Mouse (Mus musculus) kidney, embryonic 14.5 days (tissue): ENCODE data around the gene Epha2. TPM values are rescaled to one million over a fixed set of nuclear protein-coding genes. Genes with fewer than 3 reads are reported as not detected.

Source experiments
- ATAC-seq: fragments of 200-750 bp; cut with Nextera tagmentation; 2 replicates; pipeline ENCODE4 v1.8.0; 2017; ENCODE audit warnings: moderate number of reproducible peaks, mild to moderate bottlenecking, moderate TSS enrichment, moderate library complexity; ENCODE audit not compliant: low FRiP score, low TSS enrichment
- H3K27ac ChIP-seq: fragments of 300-500 bp; sonication (generic); 2 replicates; pipeline ENCODE4 v1.5.1; 2014; ENCODE audit warnings: low read depth, mild to moderate bottlenecking, low read length, moderate library complexity, mixed read lengths
- H3K27me3 ChIP-seq: fragments of 300-500 bp; sonication (generic); 2 replicates; pipeline ENCODE4 v1.6.1; 2014; ENCODE audit warnings: mild to moderate bottlenecking, low read length; ENCODE audit not compliant: control insufficient read depth, insufficient read depth
- H3K36me3 ChIP-seq: fragments of 300-500 bp; sonication (generic); 2 replicates; pipeline ENCODE4 v1.6.1; 2014; ENCODE audit warnings: low read length, mixed read lengths; ENCODE audit not compliant: control insufficient read depth, insufficient read depth
- H3K4me1 ChIP-seq: fragments of 300-500 bp; sonication (generic); 2 replicates; pipeline ENCODE4 v1.6.1; 2014; ENCODE audit warnings: low read length, mixed read lengths; ENCODE audit not compliant: control insufficient read depth, insufficient read depth
- H3K4me2 ChIP-seq: fragments of 300-500 bp; sonication (generic); replicated peaks from 2 replicates; pipeline ENCODE4 v1.6.1; 2014; ENCODE audit warnings: low read depth, mild to moderate bottlenecking, low read length
- H3K4me3 ChIP-seq: fragments of 300-500 bp; sonication (generic); 2 replicates; pipeline ENCODE4 v1.5.1; 2014; ENCODE audit warnings: mild to moderate bottlenecking, low read length
- H3K9ac ChIP-seq: fragments of 300-500 bp; sonication (generic); 2 replicates; pipeline ENCODE4 v1.6.1; 2014; ENCODE audit warnings: low read depth, mild to moderate bottlenecking, low read length, moderate library complexity
- H3K9me3 ChIP-seq: fragments of 300-500 bp; sonication (generic); 2 replicates; pipeline ENCODE4 v1.6.1; 2016; ENCODE audit warnings: low read length; ENCODE audit not compliant: control insufficient read depth
- WGBS: fragments of 180-500 bp; shearing (Covaris S2); extraction: QIAGEN DNeasy Blood & Tissue Kit; methylation state at CpG from one replicate; pipeline ENCODE4 v1.1.7; 2014; 5-methylcytosine and 5-hydroxymethylcytosine counted together
- polyA plus RNA-seq: library from polyadenylated mRNA; unstranded; fragments of >200 nt; fragmentation: Nextera tagmentation; extraction: Ambion mirVana; gene quantifications from 2 replicates; pipeline ENCODE4 v1.2.1, GENCODE M21; 2014

Gene Epha2
- polyA plus RNA-seq, 1 experiment from 2014 or later = 3.9 TPM

DNA sequence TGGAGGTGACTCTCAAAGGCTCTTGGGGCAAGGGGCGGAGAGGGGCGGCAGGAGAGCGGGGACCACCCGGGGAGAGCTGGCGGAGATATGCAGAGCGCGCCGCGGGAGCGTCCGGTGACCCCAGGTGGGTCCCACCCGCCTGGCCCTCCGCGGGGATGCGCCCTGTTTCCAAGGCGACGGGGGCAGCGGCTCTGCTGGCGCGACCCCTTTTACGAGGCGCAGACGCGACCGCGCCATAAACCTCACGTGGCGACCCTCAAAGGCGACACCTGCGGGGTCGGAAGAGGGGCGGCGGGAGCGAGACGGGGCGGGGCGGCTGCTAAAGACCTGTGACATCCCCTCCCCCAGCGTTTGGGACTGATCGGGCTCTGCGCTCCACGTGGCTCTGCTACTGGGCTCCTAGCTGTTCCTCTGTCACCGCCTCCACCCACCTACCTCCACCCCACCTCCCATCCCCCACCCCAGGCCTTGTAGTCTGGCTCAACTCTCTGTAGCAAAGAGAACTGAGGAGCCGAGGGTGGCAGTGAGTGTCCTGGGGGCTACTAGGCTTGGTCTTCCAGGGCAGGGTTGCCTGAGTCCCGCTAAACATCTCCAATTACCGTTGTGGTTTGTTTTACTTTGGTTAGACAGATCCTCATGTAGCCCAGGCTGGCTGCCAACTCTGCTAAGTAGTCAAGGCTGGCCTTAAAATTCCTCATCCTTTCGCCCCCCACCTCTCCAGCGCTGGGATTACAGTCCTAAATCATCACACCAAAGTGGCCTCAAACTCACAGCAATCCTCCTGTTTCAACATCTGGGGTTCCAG is 9.3 kb upstream of the Epha2 start:
- Histone ChIP-seq H3K4me1 (peaks cover 29% of the 10 kb centered on the region), H3K36me3 (no peaks in the 10 kb centered on the region), H3K9ac (peak overlapping the region; percentile 56), H3K4me3 (peak overlapping the region; percentile 38), H3K27me3 (peaks cover 15% of the 10 kb centered on the region), H3K4me2 (peak overlapping the region; percentile 73), H3K9me3 (no peaks in the 10 kb centered on the region), H3K27ac (no peak overlapping the region)
- ATAC-seq = peak; percentile 22; the same call in 1 of the 2 replicates
- 1% methylated on average over 37 of the region's 47 CpGs for WGBS

DNA sequence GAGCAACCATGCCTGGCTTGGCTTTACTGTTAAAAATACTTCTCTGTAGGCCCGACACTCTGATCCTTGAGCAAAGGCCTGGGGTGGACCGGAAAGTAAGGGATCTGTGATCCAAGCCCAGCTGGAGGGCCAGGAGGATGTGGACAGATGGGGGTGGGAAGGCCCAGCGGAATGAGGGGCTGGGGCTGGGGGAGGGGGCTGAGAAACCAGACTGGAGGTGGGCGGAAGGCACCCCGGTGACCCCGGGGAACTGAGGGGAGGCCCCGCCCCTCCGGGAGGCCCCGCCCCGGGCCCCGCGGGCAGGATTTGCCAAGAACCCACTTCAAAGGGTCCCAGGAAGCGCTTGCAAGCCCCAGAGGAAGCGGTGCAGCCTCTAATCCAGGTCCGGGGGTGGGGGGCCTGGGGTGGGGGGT is 5.3 kb upstream of the Epha2 start:
- peak; percentile 16; the same call in 1 of the 2 replicates for ATAC-seq
- H3K9ac ChIP-seq = no peak overlapping the region

DNA sequence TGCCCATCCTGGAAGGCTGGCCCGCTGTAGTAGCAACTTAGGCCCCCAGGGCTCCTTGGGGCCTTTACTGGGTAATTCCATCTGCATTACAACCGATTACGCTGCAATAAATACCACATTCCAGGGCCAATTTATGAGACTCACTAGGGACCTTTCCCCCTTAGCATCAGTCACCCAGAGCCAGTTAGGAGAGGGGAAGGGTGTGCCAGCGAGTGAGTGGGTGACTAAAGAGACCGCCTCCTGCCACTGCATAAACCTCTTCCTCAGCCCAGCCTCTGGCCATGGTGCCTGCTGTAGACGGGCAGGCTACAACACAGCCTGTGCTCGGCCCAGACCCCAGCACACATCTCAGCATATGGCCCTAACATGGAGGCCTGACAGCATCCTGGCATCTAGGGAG is 3.1 kb upstream of the Epha2 start:
- no peak for ATAC-seq
- WGBS = 29% methylated on average over 7 of the region's 7 CpGs
- H3K27me3 ChIP-seq = peaks cover 13% of the 10 kb centered on the region

More for the DNA sequence above, 5.3 kb upstream of the Epha2 start:
- peak overlapping the region; percentile 25; the same call in 1 of the 2 replicates for H3K4me2 ChIP-seq
- WGBS = 4% methylated on average over 10 of the region's 15 CpGs
- no peaks in the 10 kb centered on the region for H3K36me3 ChIP-seq
- peak overlapping the region; percentile 6; the same call in 1 of the 2 replicates for H3K4me3 ChIP-seq
- peaks cover 28% of the 10 kb centered on the region for H3K4me1 ChIP-seq
- no peak overlapping the region for H3K27ac ChIP-seq
- peaks cover 28% of the 10 kb centered on the region for H3K27me3 ChIP-seq
- no peaks in the 10 kb centered on the region for H3K9me3 ChIP-seq

DNA sequence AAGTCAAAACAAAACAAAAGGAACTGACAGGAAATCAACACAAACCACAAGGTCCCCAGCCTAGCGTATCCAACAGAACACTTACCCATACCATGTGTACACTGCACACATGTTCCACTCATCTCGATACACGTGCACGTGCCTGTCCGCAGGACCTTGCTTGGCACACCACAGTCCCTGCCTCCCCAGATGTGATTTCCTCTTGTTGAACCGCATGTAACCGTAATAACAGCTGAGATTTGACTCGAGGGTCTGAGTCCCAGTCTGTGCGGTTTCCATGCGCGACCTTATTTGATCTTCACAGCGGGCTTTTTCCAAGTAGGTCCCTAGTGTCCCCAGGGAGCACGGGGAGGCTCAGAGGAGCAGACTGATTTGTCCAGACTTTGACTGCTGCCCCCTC is 1.7 kb upstream of the Epha2 start:
- no peaks in the 10 kb centered on the region for H3K9me3 ChIP-seq
- H3K4me3 ChIP-seq = no peak overlapping the region
- no peak overlapping the region for H3K27ac ChIP-seq
- H3K4me2 ChIP-seq = no peak overlapping the region
- no peak overlapping the region for H3K9ac ChIP-seq
- ATAC-seq = no peak
- peaks cover 13% of the 10 kb centered on the region for H3K27me3 ChIP-seq
- H3K4me1 ChIP-seq = peaks cover 38% of the 10 kb centered on the region
- no peaks in the 10 kb centered on the region for H3K36me3 ChIP-seq
- 57% methylated on average over 13 of the region's 13 CpGs for WGBS

More for the DNA sequence above, 3.1 kb upstream of the Epha2 start:
- no peak overlapping the region for H3K4me2 ChIP-seq
- no peak overlapping the region for H3K4me3 ChIP-seq
- H3K9me3 ChIP-seq = no peaks in the 10 kb centered on the region
- peaks cover 29% of the 10 kb centered on the region for H3K4me1 ChIP-seq
- H3K27ac ChIP-seq = no peak overlapping the region
- H3K36me3 ChIP-seq = no peaks in the 10 kb centered on the region
- no peak overlapping the region for H3K9ac ChIP-seq

DNA sequence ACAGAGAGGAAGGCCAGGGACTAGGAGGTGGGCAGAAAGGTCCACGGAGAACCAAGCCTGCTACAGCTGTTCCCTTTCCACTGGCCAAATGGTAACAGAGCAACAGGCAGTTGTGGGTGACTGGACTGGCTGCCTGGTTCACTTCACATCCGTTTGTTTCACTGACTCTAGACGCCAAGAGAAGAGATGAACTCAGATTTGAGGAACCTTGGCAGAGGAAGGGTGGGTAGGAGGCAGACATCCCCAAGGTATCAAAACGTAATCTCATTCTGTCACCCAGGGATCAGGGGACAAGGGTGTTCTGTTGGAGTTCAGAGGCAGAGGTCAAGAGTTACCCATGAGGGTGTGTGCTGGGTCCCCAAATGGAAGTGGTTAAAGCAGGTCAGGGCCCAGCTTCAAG is 844 bp upstream of the Epha2 start:
- no peak overlapping the region for H3K27ac ChIP-seq
- no peak overlapping the region for H3K4me2 ChIP-seq
- WGBS = 36% methylated on average over 4 of the region's 4 CpGs
- H3K9me3 ChIP-seq = no peaks in the 10 kb centered on the region
- no peak for ATAC-seq
- H3K4me3 ChIP-seq = no peak overlapping the region
- H3K9ac ChIP-seq = no peak overlapping the region
- peaks cover 39% of the 10 kb centered on the region for H3K4me1 ChIP-seq
- no peaks in the 10 kb centered on the region for H3K36me3 ChIP-seq
- H3K27me3 ChIP-seq = peaks cover 13% of the 10 kb centered on the region

DNA sequence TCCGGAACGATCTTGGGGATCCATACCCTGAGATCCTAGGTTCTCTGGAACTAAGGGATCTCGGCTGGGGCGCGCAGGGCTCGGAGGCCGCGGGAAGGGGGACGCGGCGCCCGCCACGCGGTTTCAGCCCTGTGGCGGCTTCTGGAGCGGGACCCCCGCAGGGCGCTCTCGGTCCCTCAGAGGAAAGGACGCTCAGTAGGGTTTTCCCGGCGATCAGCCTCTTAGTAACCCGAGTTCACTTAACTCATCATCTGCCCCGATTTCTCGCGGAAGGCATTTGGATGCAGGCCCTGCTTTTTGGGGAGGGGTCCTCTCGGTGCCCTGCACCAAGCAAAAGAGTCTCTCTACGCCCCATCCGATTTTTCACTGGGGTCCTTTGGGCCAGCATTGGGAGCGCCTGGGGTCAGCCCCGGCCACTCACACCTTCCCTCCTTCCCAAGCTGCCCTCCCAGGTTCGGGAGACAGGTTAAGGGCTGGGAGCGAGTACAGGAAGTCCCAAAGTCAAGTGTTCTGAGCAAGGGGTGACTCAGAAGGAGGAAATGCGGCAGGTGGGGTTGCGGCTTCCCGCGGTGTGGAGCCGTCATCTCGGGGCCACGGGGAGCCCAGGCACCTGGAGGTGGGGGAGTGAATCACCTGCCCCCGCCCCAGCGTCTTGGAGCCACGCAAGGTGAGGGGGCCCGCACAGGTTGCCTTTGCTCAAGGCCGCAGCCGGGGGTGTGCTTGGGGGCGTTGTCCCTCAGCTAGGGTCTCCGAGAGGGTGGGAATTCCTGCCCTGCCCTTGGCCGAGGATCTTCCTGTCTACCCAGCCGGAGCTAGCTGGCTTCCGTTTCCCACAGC is 769 bp downstream of the Epha2 start:
- peaks cover 13% of the 10 kb centered on the region for H3K27me3 ChIP-seq
- no peaks in the 10 kb centered on the region for H3K36me3 ChIP-seq
- peak overlapping the region; percentile 76 for H3K9ac ChIP-seq
- no peak for ATAC-seq
- H3K4me2 ChIP-seq = peak overlapping the region; percentile 84
- peaks cover 46% of the 10 kb centered on the region for H3K4me1 ChIP-seq
- peak overlapping the region; percentile 67 for H3K4me3 ChIP-seq
- 1% methylated on average over 51 of the region's 51 CpGs for WGBS
- no peaks in the 10 kb centered on the region for H3K9me3 ChIP-seq
- no peak overlapping the region for H3K27ac ChIP-seq

DNA sequence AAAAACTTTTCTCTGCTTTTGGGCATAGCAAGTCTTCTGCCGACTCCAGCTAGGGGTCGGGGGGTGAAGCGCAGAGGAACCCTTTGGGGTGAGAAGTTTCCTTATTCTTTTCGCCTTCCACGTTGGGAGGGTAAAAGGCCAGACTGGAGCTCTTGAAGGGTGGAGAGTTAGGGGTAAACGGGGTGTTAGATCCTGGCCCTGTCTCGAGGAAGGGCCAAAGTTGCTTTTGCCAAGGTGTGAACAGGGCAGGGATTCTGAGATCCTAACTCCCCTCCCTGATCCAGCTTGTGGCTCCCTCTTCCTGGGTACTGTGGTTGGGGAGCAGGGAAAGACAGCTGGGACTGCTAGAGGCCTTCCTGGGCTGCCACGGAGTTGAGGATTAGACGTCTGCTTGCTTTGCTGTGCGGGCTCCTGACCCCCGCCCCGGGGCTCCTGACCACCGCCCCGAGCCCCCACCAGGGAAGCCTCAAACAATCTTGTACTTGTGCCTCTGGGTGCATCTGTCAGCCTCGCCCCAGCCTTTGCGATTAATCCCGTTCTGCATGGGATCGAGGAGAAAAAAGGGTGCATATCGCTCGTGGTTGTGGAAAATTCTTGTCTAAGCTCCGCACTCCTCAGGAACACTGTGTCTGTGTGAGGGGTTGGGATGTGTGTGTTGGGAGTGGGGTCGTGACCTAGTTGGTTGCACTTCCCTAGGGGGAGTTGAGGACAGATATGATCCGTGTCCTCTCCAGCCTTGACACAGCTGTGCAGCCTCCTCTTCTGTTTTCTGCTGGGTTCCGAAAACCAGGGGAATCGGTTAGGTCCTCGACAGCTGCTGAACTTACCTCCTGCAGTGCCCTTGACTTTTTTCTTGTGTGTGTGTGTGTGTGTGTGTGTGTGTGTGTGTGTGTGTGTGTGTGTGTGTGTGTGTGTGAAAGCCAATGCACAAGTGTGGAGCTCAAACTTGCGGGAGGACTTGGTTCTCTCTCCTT is 1.7 kb downstream of the Epha2 start:
- no peak for ATAC-seq
- Histone ChIP-seq H3K27me3 (peaks cover 7% of the 10 kb centered on the region), H3K27ac (peak overlapping the region; percentile 65), H3K36me3 (peaks cover 3% of the 10 kb centered on the region; the same call in 1 of the 2 replicates), H3K4me1 (peaks cover 54% of the 10 kb centered on the region), H3K9ac (peak overlapping the region; percentile 76), H3K4me2 (peak overlapping the region; percentile 84), H3K9me3 (no peaks in the 10 kb centered on the region), H3K4me3 (peak overlapping the region; percentile 67)
- WGBS = 9% methylated on average over 27 of the region's 27 CpGs
